Mouse (Mus musculus) megakaryocyte, adult 5-6 weeks (primary cell): ENCODE results near the gene Nutm2. TPM values are rescaled to one million over a fixed set of nuclear protein-coding genes. Genes with fewer than 3 reads are reported as not detected.
"Not testable (repeated sequence)": the region's sequence is repeated elsewhere in the genome, so short reads cannot be mapped to it uniquely, and the experiment has no call there.

Experiments used
- ATAC-seq: 2 replicates; pipeline ENCODE4 v1.8.0; 2016; ENCODE audit warnings: mild to moderate bottlenecking, inconsistent platforms; ENCODE audit not compliant: poor library complexity, severe bottlenecking
- total RNA-seq, 2 experiments: library from RNA; stranded (forward) in 1 of 2; stranded (reverse) in 1 of 2; fragments of 153-499, 151-499 nt in 1 of 2; fragments of 221-1000, 200-1000 nt in 1 of 2; gene quantifications; 2 replicates each; pipeline versions ENCODE4 v1.2.3 to v1.2.4; 2015 to 2017

Gene Nutm2
- total RNA-seq (2015) = not detected in 2 replicates
- total RNA-seq (2017) = not detected in 2 replicates

- ATAC-seq = no peak
These were observed at the start of gene Nutm2 for GRCm38 (mm10) chr13:50467007-50467406. Gene Nutm2, plus strand, starts transcription at chr13:50467307.

DNA sequence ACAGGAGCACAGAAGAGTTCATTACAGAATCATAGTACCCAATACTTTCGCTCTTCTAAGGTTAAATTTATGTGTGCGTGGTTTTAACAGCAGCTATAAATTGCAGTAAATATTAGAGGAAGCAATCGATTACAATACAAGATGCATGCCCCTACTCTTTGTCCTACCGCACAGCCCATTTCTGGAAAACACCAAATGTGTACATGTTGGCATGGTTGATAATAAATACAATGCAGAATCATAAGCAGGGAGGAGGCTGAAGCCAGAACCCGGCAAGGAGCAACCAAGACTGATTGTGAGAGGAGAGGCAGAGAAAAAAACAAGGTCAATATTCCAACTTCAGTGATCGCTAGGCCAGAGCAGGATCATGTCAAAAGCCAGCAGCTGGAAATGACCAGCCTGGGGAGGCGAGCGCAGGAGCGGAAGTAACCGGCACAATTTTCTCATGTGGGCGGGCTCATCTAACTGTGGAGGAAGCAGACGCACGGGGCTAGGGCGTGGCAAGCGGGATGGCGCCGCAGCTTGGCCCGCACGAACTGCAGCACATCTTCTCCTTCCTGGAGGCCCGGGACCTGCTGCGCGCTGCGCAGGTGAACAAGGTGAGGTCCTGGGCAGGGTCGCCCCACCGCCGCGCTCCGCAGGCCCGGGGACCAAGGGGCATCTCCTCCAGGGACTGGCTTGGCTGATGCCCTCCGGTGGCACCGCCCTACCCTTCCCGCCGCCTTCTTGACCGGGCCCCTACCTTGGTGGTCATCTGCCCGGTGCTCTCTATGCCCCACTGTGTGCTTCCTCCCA, 49.5 kb upstream of the Nutm2 start, which contains the start of gene Fbxw17:
Gene Fbxw17, plus strand, starts transcription at position 476 of the 795 bp plus-strand sequence.
- ATAC-seq = peak; percentile 98

GRCm38 (mm10) chr13:50418421-50418820, 48.7 kb upstream of the Nutm2 start:
- no peak for ATAC-seq

DNA sequence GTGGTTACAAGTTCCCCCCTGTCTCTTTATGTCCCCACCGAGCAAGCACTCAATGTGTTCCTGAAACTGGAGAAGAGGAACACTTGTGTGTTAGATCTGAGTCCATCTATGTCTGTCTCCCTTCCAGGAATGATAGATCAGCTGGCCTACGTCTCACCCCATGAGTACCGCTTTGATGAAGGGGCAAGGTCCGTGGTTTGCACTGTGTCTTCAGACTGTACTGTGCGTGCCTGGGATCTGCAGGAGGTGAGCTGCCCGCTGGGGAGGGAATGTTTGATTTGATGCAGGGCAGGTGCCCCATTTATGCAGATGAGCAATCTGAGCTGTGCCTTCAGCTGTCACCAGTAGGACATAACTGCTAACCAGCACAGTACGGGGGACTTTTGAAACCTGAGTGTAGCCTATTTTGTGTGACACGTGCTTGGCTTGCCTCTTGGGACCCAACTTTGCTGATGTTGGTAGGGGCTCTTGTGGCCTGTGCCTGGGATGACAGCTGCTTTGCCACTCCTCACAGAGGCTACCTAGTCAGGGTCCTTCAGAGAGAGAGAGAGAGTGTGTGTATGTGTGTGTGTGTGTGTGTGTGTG, 43.4 kb upstream of the Nutm2 start:
- ATAC-seq = no peak

DNA sequence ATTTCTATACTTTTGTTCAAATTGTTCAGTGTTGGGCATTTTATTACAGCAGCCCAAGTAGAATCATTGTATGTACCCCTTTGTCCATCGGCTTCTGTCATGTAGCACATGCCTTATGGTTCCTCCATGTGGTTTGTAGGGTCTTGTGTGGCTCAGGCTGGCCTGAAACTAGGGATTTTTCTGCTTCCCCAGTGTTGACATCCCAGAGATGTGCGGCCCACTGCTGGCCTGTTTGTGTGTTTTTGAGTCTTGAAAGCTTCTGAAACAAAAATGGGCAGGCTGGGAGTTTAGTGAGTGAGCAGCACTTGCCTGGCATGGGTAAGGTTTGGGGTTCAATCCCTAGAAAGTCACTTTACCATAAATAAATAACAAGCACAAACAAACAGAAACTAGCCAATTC, 42.6 kb upstream of the Nutm2 start:
- no peak for ATAC-seq

- ATAC-seq = no peak
These were observed 40.4 kb upstream of the Nutm2 start for GRCm38 (mm10) chr13:50426686-50427085.

- ATAC-seq = no peak
These were observed 23.3 kb upstream of the Nutm2 start, which contains the start of gene Gm47429 for GRCm38 (mm10) chr13:50443812-50444211. Gene Gm47429, minus strand, starts transcription at chr13:50443912.

DNA sequence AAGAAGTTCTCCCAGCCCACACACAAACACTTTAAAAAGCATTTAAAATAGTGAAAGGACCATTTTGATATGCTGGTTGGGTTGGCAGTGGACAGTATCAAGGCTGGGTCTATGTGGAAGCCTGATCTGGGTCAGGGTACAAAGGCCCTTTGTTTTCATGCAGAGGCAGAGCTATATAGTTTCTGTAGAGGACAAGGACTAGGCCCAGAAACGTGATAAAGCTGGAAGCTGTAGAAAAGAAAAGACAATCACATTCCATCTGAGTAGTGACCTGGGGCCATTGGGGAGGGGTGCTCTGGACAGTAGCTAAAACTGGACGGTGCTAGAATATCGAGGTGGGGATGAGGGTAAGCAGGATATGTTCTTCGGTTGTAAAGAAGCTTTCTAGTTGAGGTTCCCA, 21.8 kb upstream of the Nutm2 start:
- ATAC-seq = no peak

DNA sequence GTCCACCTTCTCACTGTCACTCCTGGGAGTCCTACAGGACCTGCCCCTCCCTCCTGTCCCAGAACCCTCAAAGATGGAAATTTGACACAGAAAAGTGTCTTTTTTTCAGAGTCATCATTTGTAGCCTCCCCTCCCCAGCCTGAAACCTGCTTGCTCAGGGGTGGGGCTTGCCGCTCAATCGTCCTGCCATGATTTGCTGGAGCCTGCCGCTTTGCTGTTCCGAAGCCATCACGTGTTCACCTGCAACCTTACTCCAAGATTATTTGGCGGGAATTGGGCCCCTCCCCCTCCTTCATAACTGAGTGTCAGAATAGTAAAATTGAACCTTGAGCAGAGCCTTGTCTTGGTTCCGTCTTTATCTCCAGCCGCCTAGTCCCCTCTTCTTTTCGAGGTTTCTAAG, 14.8 kb upstream of the Nutm2 start:
- not testable (repeated sequence) for ATAC-seq

DNA sequence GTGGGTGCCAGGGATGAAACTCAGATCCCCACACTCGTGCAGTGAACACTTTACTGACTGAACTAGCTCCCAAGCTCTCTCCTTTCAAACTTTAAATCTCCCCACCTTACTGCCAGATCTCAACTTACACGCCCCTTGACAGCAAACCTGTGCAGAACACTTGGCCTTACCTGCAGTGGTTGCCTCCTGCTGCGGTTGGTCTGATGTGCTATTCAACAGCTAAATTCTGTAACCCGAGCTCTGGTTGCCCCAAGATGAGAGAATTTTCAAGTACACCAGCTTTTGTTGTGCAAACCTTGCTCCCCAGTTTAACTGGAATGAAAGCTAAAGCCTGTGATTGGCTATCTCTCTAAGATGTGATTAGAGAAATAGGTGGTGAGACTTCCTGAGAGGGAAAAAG, 13.7 kb upstream of the Nutm2 start:
- no peak for ATAC-seq

DNA sequence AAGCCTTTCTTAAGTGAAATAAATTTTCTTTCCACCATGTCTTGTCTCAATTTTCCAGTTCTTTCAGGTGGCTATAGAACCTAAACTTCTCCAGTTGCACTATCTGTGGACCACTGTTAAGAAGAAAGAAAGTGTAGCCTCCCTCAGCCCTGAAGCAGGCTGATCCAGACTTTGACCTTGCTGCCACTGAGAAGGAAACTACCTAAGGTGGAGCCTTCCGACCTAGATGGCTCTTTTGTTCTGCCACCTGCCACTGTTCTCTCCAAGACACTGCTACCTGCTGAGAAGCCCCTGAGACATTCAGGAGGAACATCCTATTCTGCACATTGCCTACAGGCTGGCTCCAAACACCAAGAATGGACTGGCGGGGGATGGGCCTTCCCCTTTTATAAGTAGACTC, 6.7 kb upstream of the Nutm2 start:
- not testable (repeated sequence) for ATAC-seq

- no peak for ATAC-seq
These were observed 2.2 kb upstream of the Nutm2 start for GRCm38 (mm10) chr13:50464621-50465562.

GRCm38 (mm10) chr13:50488510-50488909, 21.4 kb downstream of the Nutm2 start:
- not testable (repeated sequence) for ATAC-seq

GRCm38 (mm10) chr13:50510470-50511343, 43.6 kb downstream of the Nutm2 start:
- ATAC-seq = not testable (repeated sequence)

Other genes starting within 250 kb of the Nutm2 start
- not detected in 2 replicates for gene Gm906, start 217.0 kb upstream of the Nutm2 start, total RNA-seq (2015)
- gene Gm906, start 217.0 kb upstream of the Nutm2 start, total RNA-seq (2017) = not detected in 2 replicates
- 15.3 and 15.9 TPM in 2 replicates for gene Fbxw17, start 49.4 kb upstream of the Nutm2 start, total RNA-seq (2015)
- gene Fbxw17, start 49.4 kb upstream of the Nutm2 start, total RNA-seq (2017) = 12.6 and 16.3 TPM in 2 replicates
- gene Gm47429, start 23.4 kb upstream of the Nutm2 start, total RNA-seq (2015) = not detected in 2 replicates
- not detected in 2 replicates for gene Gm47429, start 23.4 kb upstream of the Nutm2 start, total RNA-seq (2017)
- gene Gm904, start 175.9 kb downstream of the Nutm2 start, total RNA-seq (2015) = not detected in 2 replicates
- not detected in 2 replicates for gene Gm904, start 175.9 kb downstream of the Nutm2 start, total RNA-seq (2017)
- gene Gm8765, start 231.0 kb downstream of the Nutm2 start, total RNA-seq (2015) = not detected in 2 replicates
- gene Gm8765, start 231.0 kb downstream of the Nutm2 start, total RNA-seq (2017) = not detected in 2 replicates